Mouse (Mus musculus): ENCODE measurements at regions not wholly inside any gene's neighbourhood (a gene's known extent, or its start where the extent isn't known, plus 50 kb on each side); places are given as distances from the start of the nearest gene placed in this dataset.

- TF ChIP-seq POLR2A (IDR thresholded peaks at IDR 0.05; ENCODE audit: borderline replicate concordance, extremely low read depth, insufficient read depth, insufficient read length, poor library complexity, severe bottlenecking) (no peak), CTCF (IDR thresholded peaks at IDR 0.05; ENCODE audit: borderline replicate concordance, extremely low read depth, insufficient read depth, insufficient read length) (no peak)
These were observed 86.0 kb downstream of the Ackr3 start for GRCm38 (mm10) chr1:90289732-90290215.
